ENCODE assay signal across 19 mouse cellular contexts in the genomic region with DNA sequence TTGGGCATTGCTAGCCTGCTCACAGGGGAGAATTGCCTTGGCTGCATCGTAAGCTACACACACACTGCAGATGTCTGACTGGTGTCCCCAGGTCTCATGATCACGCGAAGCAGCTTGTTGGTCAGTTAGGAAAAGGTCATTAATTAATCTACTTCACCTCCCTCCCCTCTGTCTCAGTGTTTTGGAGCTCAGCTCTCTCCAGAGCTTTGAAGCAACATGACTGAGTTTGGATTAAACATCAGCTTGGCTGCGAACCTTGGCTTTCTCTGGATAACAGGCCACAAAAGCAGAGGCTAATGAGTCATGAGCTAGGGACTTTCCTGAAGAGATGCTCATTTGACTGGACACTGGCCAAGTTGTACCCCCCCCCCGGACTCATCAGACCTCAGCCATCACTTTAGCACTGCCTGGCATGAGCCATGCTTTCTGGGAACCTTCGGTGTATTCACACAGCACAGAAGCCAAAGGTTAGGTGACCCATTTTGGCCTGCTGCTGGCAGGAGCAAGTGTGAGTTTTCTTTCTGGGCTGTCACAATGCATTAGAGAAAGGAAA. TPM values are rescaled to one million over a fixed set of nuclear protein-coding genes. Genes with fewer than 3 reads are reported as not detected.
DNase-seq lines count a peak whose midpoint lies in the region; ATAC-seq and TF ChIP-seq lines count a peak whose summit lies in the region.
"Not testable (repeated sequence)": the region's sequence is repeated elsewhere in the genome, so short reads cannot be mapped to it uniquely, and the experiment has no call there.
"Had no signal": no experiment of that assay in that cellular context is flagged by ENCODE, and none has a peak within 500 bp of the region (broad histone marks: within the 10 kb centered on the region; RNA-seq: fewer than 3 reads in every experiment).

No protein-coding gene starts in this region.

- ATAC-seq in kidney, embryonic 15.5 days (replicated peaks; ENCODE audit: low FRiP score) = peak; percentile 69

- H3K4me3 ChIP-seq in kidney, adult 2 months (ENCODE audit: insufficient read depth, low read depth, low read length); kidney, embryonic 15.5 days (replicated peaks): not testable (repeated sequence)

- not testable (repeated sequence) for H3K4me1 ChIP-seq in kidney, adult 2 months (ENCODE audit: control insufficient read depth, insufficient read depth, low read length); kidney, embryonic 15.5 days

- not testable (repeated sequence) for H3K36me3 ChIP-seq in kidney, adult 2 months (ENCODE audit: control insufficient read depth, insufficient read depth, low read length); kidney, embryonic 15.5 days

- TF ChIP-seq CTCF in kidney, adult 2 months (conservative IDR thresholded peaks at IDR 0.05; ENCODE audit: insufficient read depth, insufficient read length, low read depth, low read length) = not testable (repeated sequence)

- peak; percentile 34 for DNase-seq in 3134 (ENCODE audit: extremely low read depth, insufficient read length, low spot score)
- peak; percentile 96 for DNase-seq in Muller cell, postnatal 12 days (ENCODE audit: inconsistent ontology term)
- DNase-seq in fibroblast of lung, adult 2 months (ENCODE audit: low read depth) = peak; percentile 22
- peak; percentile 41 for DNase-seq in kidney, adult 2 months
- peak; percentile 20 for DNase-seq in kidney, postnatal 14 days

- H3K4me2 ChIP-seq in kidney, embryonic 15.5 days = not testable (repeated sequence)

- not testable (repeated sequence) for TF ChIP-seq POLR2A in kidney, adult 2 months (IDR thresholded peaks at IDR 0.05; ENCODE audit: low read depth, low read length)

- WGBS in kidney, adult 2 months = 29% methylated on average over 3 of the region's 6 CpGs
- WGBS in kidney, embryonic 15.5 days = 62% methylated on average over 3 of the region's 6 CpGs

- H3K9me3 ChIP-seq in kidney, embryonic 15.5 days (replicated peaks) = not testable (repeated sequence)

- not testable (repeated sequence) for H3K9ac ChIP-seq in kidney, embryonic 15.5 days

- not testable (repeated sequence) for H3K27me3 ChIP-seq in kidney, adult 2 months (replicated peaks; ENCODE audit: control insufficient read depth, insufficient read depth, low read length); kidney, embryonic 15.5 days

- not testable (repeated sequence) for H3K27ac ChIP-seq in kidney, adult 2 months (ENCODE audit: insufficient read depth, low read depth, low read length); kidney, embryonic 15.5 days

RNA-seq across cellular contexts. Expression of a gene that starts 5.3 kb away (rescaled TPM):
- polyA plus RNA-seq in kidney, adult 2 months (2012; rRNA removed) = 0.14 and 0.30 TPM in 2 replicates
- polyA plus RNA-seq in kidney, embryonic 15.5 days (2015; fragmentation: Nextera tagmentation; extraction: Ambion mirVana) = 0.32 TPM in 1 of 2 replicates, not detected in the other
- polyA plus RNA-seq: activated CD4-positive, CD25-positive, alpha-beta regulatory T cell, adult 4 months; brain, embryonic 14.5 days; C2C12; CD4-positive, CD25-positive, alpha-beta regulatory T cell, adult 4 months; embryonic facial prominence, embryonic 10.5 days; embryonic facial prominence, embryonic 13.5 days; erythroblast, embryonic 14.5 days; forebrain, embryonic 10.5 days; heart, embryonic 11.5 days; heart, embryonic 14.5 days; heart, postnatal 0 days; hindbrain, embryonic 12.5 days; intestine, embryonic 14.5 days had no signal

RNA-seq across cellular contexts. Expression of a gene that starts 52.0 kb away (rescaled TPM):
- 1.8 and 4.4 TPM in 2 replicates for polyA plus RNA-seq in kidney, adult 2 months (2012; rRNA removed)
- 0.14 and 0.68 TPM in 2 replicates for polyA plus RNA-seq in kidney, embryonic 15.5 days (2015; fragmentation: Nextera tagmentation; extraction: Ambion mirVana)
- polyA plus RNA-seq: C2C12; embryonic facial prominence, embryonic 13.5 days; erythroblast, embryonic 14.5 days; forebrain, embryonic 10.5 days; heart, embryonic 11.5 days; heart, embryonic 14.5 days had no signal

Comparison
In these comparisons a context has a peak if more than half of its experiments do, and no peak if none do; other contexts are left out.
1. DNase-seq: peak in every context shown above with its lines; median percentile 96 in Muller cell, postnatal 12 days; 41 in kidney, adult 2 months; 34 in 3134; 22 in fibroblast of lung, adult 2 months; 20 in kidney, postnatal 14 days.